Mouse (Mus musculus) inflammation-experienced regulatory T-cells, adult 6 months (primary cell): ENCODE results near the gene Ikzf3. TPM values are rescaled to one million over a fixed set of nuclear protein-coding genes. Genes with fewer than 3 reads are reported as not detected.

Experiments used
- ATAC-seq: one replicate; pipeline ENCODE4 v1.8.0; 2017
- polyA plus RNA-seq, 3 experiments: library from polyadenylated mRNA; unstranded; fragments of 100-300 nt; shearing (Covaris generic); gene quantifications; one replicate each; pipeline ENCODE4 v1.2.1; 2017

Gene Ikzf3
- polyA plus RNA-seq, 3 experiments from 2014 or later = 75.8 to 102 (median 78.8) TPM

GRCm38 (mm10) chr11:98512881-98513280 is 33.0 kb downstream of the Ikzf3 start:
- ATAC-seq = peak; percentile 83

GRCm38 (mm10) chr11:98510125-98510524 is 35.7 kb downstream of the Ikzf3 start:
- ATAC-seq = peak; percentile 53

DNA sequence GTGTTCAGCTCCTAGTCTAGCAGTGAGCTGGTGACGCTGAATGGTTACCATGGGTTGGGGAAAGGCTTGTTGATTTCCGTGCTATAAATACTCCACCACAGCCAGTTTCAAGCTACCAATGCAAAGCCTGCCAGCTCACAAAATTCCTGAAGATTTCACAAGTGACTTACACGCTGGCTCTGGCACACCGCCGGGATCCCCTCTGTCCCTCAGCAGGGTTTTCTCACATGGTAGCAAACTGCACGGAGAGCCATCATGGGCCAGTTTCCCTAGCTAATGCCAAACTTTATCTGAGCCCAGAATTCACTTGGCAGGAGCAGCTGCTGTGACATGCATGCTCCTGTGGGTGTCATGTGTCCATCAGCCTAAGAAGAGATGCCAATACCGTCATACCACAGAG is 36.4 kb downstream of the Ikzf3 start:
- ATAC-seq = no peak

- no peak for ATAC-seq
Observed at GRCm38 (mm10) chr11:98504926-98505325, 40.9 kb downstream of the Ikzf3 start.

- ATAC-seq = peak; percentile 85
Observed at GRCm38 (mm10) chr11:98497388-98498288, 48.2 kb downstream of the Ikzf3 start.

DNA sequence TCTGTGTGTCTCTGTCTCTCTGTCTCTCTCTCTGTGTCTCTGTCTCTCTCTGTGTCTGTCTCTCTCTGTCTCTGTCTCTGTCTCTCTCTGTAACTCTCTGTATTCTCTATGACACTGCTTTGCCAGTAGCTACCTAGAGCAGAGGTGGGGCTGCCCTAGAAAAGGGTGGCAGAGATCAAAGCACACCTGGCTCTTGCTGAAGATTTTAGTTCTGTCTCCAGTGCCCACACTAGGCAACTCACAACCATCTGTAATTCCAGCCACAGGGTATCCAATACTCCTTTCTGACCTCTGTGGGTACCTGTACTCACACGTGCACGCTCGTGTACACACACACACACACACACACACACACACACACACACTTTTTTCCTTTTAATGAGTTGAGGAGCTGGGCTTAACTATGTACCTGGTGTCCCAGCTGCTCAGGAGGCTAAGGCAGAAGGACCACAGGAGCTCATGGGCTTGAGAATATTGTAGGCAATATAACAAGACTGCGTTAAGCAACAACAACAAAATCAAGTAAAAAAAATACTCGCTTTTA is 50.6 kb downstream of the Ikzf3 start:
- no peak for ATAC-seq

DNA sequence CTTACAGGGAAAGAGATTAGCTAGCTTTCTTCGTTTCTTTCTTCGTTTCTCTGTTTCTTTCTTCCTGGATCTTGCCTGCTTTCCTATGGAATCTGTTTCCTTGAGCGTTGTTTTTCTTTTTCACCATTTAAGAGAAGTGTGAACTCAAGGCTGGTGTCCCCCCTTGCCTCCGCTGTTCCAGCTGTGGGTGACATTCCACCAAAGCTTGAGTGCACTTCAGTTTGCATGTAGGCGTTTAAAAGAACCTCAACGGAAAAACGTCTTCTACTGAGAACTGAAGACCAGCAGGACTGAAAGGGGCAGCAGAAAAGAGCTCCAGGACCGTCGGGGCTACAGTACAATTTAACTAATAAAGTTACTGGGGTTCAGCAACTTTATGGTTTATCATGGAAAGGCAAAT is 52.4 kb downstream of the Ikzf3 start:
- no peak for ATAC-seq

DNA sequence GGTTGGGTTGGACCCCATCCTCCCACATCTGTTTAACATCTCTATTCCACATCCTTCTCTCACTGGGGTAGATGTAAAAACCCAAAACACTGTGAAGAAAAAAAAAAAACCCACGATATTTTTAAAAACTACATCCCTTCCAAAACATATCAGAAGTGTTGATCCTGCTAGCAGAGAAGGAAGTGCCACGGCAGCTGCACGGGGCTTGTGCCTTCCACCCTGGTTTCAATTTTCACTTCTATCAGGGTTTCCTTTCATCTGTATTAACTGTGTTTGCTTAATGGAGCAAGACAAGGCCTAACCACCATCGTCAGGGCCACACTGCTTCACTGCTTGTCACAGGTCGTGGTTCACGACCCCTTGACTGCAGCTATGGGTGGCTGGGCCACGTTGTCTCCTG is 52.9 kb downstream of the Ikzf3 start:
- ATAC-seq = peak; percentile 51

GRCm38 (mm10) chr11:98491571-98491970 is 54.3 kb downstream of the Ikzf3 start:
- ATAC-seq = no peak

GRCm38 (mm10) chr11:98488540-98489234 is 57.1 kb downstream of the Ikzf3 start:
- ATAC-seq = peak; percentile 28

- peak; percentile 63 for ATAC-seq
Observed at GRCm38 (mm10) chr11:98487526-98488040, 58.2 kb downstream of the Ikzf3 start.

GRCm38 (mm10) chr11:98485749-98486148 is 60.1 kb downstream of the Ikzf3 start:
- ATAC-seq = no peak

GRCm38 (mm10) chr11:98482067-98482466 is 63.8 kb downstream of the Ikzf3 start:
- ATAC-seq = no peak

- peak; percentile 26 for ATAC-seq
Observed at GRCm38 (mm10) chr11:98481231-98481630, 64.6 kb downstream of the Ikzf3 start.

DNA sequence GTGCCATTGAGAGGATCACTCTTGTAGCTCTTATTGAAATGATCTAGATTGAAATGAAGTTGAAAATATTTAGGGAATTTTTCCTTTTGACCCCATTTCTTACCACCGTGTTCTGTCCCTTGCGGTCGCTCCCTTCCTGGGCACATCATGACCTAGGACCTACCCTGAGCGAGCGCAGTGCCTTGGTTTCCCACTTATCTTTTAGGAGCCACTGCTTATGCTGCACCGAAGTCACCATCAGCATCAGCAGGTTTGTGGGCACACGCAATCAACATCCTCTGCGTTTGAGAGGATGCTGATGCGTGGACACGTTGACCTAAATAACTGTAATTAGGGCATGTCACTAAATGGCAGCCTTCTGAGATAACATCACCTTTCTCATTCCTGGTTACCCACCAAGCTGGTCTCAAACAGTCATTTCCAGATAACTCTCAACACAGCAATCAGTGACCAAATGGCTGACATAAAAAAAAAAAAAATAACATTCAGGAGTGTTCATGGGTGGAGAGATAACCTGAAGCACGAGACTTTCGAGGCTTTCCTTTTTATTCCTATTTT is 65.8 kb downstream of the Ikzf3 start:
- ATAC-seq = no peak

DNA sequence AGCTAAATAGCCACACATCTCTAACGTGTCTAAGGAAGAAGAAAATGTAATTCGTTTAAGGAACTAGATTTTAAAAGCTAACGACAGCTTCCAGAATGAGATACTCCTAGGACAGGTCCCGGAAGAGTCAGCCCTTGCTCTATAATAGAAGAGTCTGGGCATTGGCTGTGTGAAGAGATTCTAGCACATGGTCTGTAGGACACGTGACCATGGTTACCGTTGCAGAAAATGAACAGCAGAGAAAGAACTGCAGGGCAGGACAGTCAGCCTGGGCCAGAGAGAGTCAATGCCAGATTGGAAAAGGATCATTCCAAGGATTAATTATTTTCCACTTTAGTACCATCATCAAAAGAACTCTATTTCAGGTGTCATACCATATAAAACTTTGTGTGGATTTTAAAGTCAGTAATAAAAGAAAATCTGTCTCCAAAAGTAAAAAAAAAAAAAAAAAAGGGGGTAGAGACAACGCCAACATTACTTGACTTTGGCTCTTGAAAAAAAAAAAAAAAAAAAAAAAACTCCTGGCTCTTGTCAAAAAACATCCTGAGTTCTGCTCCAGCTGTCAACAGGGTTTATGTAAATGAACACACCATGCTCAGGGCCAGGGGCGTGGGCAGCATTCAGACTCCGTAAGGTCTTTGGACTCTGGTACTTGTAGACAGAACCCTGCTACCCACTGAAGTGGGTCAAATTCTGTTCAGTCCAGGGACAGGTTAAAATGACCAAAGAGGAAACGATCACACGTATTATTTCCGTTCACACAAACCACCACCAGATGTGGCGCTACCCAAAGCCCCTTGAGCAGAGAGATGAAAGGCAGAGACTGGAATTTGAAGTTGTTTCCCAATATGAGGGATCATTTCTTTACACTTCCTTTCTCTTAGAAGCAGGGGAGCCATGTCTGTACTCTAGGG is 66.5 kb downstream of the Ikzf3 start:
- ATAC-seq = peak; percentile 20

DNA sequence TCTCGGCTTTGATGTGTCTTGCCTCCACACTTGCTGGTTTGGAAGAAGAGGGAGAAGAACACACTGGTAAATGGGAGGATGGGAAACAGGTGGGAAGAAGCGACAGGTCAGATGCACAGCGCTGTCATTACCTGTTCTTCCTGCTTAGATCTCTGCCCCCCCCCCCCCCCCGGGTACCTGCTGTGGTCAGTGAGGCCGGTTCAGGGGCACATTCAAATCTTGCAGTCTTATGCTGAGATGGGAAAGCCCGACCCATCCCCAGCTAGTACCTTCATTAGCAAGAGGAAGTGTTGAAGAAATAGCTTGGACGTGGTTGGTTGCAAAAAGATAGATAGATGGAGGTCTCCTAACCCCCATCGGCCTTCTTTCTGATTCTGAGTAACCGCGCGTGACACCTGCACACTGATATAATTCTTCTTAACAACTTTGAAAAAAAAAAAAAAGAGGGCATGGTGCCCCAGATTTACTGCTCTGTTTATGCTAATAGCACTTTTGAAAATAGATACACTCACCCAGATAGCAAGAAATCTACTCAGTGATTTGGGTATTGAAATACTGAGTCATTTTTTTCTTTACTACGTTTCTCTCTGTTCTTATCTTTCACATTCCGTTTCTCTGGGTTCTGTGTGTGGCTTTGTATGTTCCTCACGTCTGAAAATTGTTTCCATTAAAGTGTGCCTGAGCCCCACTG is 68.7 kb downstream of the Ikzf3 start:
- ATAC-seq = peak; percentile 43

- ATAC-seq = no peak
Observed at GRCm38 (mm10) chr11:98476434-98476807, 69.4 kb downstream of the Ikzf3 start.

- ATAC-seq = no peak
Observed at GRCm38 (mm10) chr11:98475630-98476433, 70.0 kb downstream of the Ikzf3 start.

GRCm38 (mm10) chr11:98474967-98475366 is 70.9 kb downstream of the Ikzf3 start:
- no peak for ATAC-seq
